Mouse (Mus musculus): Measurements from ENCODE around the gene Susd3.

Gene Susd3

DNA sequence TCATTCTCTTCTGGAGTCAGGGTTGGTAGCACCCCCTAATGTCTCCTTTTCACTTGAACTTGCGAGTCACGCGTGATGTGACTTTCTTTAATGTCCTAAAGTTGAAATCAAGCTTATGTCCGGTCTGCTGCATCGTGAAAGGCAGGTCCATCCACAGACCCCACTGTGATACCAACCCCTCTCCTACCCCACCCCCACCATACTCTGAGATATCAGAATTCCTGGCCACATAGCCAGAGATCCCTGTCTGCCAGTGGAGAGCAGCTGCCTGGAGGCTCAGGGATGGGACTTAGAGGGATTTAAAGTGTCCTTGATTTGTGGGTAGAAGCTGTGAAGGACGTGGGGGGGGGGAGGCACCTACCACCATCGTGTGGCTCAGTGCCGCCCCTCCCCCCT lies at the start of gene Susd3:
Gene Susd3 (minus strand): TSS at position 240 of the 396 bp plus-strand sequence.
- in situ Hi-C loops (cut with MboI): no loop called here

DNA sequence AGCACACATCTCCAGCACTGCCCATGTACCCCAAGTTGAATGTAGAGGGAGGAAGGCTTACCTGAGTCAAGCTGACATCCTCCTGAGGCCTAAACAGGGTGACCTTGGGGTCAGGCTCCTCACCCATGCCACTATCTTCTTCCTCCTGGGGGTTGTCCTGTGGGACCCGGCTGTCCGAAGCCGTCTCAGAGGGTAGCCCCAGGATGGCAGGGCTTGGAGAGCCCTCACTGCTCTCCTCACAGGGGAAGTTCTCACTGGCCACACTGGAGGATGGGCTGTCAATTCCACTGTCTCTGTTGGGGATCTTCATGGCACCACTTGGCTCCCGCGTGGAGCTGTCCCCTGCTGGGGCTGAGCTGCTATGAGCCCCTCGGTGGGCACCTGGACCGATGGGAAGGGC lies 47.8 kb upstream of the Susd3 start:
- in situ Hi-C loops (cut with MboI): no loop called here

DNA sequence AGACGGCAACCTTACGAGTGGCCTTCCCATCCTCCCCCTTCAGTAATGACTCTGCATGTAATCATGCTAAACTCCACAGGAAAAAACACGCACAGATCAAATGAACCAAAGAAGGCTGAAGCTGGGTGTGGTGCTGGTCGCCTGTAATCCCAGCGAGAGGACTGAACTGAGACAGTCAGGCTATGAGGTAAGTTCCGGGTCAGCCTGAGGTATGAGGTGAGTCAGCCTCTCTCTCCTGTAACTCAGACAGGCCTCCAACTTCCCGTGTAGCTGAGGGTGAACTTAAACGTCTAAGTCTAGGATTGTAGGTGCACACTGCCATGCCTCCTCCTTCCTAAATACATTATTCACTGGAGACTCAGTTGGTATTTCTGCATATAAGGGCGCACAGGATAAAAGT lies 45.6 kb upstream of the Susd3 start:
- in situ Hi-C loops (cut with MboI): no loop called here

DNA sequence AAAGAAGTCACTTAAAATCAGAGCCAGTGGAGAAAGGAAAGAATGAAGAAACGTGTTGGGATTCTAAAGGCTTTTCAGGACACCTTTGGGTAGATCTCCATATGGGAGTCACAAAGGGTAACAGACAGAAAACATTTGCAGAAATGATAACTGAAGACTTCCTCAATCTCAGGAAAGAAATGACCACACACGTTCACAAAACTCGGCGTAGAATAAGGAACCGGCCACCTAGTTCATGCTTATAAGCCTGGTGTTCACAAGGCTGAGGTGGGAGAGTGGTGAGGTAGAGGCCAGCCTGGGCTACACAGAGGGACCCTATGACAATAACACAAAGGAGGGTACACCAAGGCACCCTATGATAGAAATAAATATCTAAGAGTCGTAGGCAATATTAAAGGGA lies 43.4 kb upstream of the Susd3 start:
- in situ Hi-C loops (cut with MboI): no loop called here

DNA sequence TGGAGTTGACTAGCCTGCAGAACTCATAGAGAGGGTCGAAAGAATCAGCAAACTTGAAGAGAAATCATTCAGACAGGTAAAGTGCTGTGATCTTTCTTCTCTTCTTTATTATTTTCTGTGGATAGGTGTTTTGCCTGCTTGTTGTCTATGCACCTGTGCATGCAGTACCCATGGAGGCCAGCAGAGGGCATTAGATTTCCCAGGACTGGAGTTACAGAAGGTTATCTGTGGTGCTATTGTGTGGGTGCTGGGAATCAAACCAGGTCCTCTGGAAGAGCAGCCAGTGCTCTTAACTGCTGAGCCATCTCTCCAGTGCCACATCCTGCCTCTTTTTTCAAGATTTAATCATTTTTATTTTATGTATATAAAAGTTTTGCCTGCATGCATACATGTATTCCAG lies 42.9 kb upstream of the Susd3 start:
- in situ Hi-C loops (cut with MboI): no loop called here

DNA sequence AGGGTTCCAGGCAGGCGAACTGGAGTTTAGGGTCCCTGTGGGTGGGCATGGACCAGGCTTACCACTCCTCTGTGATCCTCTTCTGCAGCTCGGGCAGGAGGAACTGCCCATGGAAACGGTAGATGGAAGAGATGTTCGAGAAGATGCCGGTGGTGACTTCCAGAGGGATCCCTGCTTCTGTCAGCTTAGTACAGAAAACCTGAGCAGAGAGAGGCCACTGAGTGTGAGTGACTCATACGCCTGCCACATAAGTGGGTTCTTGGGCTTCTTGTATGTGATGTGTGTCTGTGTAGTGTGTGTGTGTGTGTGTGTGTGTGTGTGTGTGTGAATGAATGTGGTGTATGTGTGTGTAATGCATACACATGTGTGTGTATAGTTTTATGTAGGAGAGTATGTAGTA lies 38.7 kb upstream of the Susd3 start:
- in situ Hi-C loops (cut with MboI): no loop called here

DNA sequence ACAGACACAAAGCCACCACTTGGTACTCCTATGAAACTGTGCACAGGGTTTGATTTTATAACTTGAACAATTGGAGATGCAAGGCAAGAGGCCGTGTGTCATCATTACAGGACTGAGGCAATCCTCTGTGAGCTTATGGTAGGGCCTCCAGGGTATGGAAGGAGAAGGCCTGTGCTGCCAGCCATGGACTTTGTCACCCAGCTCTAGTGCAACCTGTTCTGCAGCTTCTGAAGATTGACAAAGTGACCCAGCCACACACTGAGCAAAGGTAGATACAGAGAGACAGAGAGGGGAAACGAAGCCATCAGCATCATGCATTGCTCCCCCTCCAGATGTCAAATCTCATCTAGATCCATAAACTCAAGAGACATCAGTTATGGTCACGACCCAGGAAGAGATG lies 38.2 kb upstream of the Susd3 start:
- in situ Hi-C loops (cut with MboI): no loop called here

DNA sequence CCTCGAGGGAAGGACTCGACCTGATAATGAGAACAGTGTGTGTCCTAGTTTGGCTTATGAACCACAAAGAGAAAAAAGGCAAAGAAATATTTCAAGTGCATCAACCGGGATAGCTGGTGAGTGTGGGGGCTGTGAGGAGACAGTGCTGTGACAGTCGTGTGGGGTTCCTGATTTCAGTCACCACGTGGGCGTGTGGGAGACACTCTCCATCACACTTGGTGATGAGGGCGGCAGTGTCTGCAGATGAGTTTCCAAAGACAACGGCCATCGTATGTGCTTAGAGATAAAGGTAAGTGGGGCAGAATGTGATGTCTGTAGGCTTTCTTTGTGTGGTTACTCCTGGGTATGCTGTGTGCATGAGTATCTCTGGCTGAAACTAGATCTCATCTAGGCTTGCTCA lies 35.2 kb upstream of the Susd3 start:
- in situ Hi-C loops (cut with MboI): no loop called here

DNA sequence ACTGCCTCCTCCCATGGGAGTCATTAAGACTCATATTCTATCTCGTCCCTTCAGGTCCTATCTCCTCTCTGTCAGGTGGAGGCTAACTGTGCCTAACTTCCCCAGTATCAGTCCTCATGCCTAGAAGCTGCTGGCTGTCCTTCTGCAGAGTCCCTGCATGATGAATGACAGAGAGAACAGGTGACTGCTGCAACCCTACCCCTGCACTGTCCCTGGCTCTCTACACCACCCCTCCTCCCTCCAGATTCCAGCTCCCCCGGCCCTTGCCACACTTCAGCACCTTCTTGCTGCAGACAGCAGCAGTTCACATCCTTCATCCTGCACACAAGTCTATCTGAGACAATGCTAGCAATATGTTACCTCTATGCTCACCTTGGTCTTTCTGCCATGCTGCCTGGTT lies 33.7 kb upstream of the Susd3 start:
- in situ Hi-C loops (cut with MboI): no loop called here

DNA sequence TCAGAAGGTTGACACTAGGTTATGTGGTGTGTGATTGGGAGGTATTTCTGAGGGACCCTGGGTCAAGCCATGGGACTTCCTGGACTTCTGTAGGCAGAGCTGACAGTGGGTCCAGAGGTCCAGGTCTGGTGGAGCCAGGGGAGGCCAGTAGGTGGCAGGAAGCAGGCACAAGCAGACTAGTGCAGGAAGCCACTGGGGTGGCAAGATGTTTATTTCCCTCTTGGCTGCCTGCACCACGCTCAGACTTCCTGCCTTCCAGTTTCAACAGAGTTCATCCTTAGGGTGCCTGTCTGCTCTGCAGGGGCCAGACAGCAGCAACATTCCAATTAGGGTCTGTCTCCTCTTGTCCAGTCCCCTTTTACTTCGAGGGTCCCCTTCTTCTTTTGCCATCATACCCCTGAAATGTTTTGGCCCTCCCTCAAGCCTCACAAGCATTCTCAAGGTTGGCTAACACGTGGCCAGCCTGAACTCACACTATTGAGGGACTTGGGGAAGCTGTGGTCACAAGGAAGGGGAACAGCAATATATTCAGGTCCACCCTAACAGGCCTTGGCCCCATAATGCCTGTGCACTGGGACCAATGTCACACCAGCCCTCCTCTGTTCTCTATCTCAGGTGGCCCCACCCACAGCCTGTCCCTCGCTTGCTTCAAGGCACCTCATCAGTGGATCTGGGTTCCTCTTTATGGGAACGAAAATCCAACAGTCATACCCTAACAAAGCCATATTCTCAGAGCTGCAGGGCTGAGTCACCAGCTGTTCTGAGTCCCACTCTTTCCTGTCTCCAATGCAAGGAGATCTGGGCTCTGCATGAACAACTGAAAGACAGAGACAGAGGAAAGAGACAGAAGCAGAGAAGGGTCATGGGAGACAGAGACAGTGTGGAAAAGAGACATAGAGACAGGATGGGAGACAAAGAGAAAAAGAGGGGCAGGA lies 23.6 kb upstream of the Susd3 start:
- in situ Hi-C loops (cut with MboI): no loop called here

DNA sequence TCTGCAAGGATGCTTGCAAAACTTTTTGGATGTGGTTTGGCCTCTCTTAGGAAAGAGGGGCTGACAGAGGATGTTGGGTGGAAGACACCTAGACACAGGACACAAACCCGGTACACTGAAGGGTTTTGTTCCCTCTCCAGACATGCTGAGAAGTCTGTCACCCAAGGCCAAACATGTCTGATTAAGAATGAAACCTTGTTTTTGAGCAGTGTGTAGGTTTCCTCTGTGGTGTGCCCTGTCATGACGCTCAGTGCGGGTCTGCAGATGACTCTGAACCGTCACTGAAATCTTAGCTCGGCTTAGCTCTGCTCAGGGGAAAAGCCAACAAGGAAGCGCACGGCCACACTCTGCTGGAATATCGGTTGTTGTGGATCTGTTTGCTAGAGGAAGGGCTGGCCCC lies 22.0 kb upstream of the Susd3 start:
- in situ Hi-C loops (cut with MboI): no loop called here

DNA sequence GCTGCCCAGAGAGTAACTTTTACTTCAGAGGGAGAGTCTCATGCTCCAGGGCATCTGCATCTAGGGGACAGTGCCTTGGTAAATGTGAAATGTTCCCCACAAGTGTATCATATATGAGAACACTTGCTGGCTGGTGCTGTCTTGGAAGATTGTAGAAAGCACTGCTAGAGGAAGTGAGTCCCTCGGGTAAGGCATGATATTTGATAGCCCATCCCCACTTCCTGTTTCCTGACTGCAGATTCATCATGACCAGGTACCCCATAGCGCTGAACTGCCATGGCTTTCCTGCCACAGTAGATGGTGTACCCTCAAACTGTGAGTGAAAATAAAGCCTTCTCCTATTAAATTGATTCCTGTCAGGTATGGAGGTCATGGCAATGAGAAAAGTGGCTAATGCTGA lies 19.1 kb upstream of the Susd3 start:
- in situ Hi-C loops (cut with MboI): no loop called here

DNA sequence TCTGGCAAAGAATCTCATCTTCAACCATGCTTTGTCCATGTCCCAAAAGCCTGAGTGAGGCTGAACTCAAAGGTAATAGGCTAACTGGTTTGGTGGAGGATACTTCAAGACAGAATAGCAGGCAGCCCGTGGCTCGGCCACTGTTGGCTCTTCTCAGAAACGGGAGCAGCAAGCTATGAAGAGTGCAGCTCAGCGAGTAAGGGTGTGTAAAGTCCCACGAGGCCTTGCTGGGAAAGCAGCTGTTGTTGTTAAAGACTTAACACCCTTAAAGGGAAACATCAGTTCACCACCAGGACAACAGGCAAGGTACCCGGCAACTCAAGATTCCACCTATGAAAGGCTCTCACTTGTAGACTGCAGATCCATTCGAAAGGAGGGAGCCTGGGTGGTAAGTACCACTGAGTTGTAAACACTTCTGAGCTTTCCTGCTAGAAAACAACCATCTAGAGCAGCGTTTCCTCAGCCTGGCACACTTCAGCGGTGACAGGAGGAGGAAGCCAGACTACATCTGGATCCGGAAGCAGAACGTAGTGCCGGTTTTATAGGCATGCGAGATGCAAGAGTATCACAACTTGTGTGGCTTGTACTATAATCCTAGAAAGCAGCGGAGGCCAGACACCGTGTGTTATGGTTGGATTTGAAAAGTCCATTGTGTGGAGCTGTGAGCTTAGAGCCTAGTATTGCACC lies 11.7 kb upstream of the Susd3 start:
- in situ Hi-C loops (cut with MboI): no loop called here

DNA sequence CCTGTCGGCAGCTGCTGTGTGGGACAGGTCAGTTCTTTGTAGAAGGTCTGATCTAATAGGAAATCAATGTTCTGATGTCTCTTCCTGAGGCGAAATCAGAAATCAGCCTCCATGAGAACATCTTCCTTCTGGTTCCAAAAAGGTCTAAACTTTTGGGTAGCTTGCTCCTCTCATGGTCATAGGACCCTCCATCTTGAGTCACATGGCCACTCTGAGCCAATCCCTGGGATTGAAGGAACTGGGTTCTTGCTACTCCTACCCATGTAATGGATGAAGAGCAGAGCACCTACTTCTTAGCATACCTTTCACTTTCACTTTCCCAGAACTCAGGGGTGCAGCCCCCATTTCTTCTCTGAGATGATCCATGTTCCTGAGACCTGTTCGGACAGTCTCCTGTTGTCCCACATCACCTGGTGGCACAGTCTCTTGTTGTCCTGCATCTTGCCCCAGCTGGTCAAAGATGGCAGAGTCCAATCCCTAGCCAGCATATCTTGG lies 9.4 kb upstream of the Susd3 start:
- in situ Hi-C loops (cut with MboI): no loop called here

DNA sequence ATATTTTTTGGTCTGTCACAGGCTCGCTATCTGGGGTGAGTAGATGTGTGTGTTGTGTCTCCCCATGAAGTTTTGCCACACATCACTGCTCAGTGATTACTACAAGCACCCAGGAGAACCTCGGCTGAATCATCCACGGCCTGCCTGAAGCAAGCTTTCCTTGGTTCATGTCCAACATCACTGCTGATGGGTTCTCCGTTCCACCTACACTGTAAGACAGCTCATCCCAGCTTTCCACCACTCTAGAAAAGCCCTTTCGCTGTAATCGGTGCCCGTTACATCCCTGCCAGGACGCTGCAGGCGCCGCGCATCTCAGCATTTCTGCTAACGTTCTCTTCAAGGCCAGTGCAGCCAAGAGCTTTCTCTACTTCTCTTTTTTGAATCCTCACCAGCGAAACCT lies 4.2 kb upstream of the Susd3 start:
- in situ Hi-C loops (cut with MboI): no loop called here

DNA sequence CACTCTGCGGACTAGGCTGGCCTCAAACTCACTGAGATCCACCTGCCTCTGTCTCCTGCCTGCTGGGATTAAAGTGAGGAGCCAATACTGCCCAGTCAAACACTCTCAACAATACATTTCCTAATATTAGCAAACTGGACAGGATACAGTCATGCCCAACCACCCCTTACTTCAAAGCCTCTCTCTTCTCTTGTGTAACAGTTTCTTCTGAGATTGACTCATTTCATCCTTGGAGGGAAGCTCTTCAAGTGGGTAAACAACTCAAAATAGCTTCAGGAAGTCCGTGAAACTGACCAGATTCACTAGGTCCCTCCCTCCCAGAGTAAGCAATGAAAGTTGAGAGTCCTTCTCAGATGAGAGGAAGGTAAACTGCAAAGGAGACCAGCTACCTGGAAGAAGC lies 3.6 kb upstream of the Susd3 start:
- in situ Hi-C loops (cut with MboI): no loop called here

DNA sequence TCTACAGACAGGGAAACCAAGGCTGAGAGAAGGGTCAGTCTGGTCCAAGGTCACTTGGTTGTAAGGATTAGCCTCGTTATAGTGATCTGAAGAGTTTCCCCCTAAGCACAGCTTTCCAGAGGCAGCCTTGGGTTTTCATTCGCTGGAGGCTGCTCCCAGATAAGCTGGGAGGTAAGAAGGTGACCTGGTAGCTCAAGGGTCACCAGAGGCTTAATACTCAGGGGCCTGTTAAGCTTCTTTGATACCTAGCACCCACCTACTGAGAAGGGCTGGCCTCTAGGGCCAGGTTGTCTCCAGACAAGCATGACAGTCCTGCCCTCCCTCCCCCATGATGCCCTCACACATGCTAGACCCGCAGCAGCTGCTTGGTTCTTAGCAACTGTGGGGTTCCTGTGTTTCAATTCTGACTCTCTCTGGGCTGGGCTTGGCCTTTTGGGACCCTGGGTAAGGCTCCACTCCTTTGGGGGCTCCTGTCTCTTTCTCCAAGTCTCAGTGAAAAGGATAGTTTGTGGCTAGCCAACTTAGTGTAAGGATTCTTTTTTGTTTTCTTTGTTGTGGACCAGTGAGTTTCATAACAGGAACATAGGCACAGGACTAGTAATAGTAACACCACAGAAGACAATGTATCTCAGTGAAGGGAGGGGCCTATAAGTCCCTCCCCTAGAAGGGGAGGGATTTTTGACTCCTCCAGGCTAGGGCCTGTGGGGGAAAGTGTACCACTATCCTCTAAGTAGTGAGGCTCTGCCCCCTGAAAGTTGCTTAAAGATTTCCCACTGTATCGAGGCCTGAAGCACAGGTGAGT lies 2.4 kb upstream of the Susd3 start:
- in situ Hi-C loops (cut with MboI): no loop called here

DNA sequence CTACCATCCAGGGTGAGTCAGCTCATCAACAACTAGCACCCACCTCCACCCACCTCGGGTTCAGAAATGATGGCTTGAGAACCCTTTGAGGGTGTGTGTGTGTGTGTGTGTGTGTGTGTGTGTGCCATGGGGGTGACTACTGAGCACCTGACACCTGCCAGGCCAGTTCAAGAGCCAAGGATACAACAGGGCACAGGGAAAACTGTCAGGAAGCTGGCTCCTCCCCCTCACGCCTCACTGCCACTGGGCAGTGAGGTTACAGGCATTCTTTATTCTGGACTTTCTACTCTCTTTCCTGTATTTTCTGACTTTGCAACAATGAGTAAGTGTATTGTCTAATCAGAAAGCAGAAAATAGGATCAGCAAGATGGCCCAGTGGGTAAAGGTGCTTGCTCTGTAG lies 1.1 kb upstream of the Susd3 start:
- in situ Hi-C loops (cut with MboI): no loop called here

DNA sequence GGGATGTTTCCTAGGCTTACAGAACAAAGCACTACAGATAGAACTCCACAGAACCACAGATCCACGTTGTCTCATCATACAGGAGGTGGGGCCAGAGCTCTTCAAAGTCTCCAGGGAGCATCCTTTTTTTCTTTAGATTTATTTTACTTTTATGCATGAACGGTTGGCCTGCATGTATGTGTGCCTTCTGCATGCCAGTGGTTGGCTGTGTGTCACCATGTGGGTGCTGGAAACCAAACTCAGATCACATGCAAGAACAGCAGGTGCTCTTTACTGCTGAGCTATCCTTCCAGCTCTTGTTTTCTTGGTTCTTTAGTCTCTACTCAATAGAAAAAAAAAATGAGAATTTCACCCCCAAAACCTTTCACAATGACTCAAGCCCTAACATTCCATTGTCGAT lies 417 bp upstream of the Susd3 start:
- in situ Hi-C loops (cut with MboI): no loop called here

DNA sequence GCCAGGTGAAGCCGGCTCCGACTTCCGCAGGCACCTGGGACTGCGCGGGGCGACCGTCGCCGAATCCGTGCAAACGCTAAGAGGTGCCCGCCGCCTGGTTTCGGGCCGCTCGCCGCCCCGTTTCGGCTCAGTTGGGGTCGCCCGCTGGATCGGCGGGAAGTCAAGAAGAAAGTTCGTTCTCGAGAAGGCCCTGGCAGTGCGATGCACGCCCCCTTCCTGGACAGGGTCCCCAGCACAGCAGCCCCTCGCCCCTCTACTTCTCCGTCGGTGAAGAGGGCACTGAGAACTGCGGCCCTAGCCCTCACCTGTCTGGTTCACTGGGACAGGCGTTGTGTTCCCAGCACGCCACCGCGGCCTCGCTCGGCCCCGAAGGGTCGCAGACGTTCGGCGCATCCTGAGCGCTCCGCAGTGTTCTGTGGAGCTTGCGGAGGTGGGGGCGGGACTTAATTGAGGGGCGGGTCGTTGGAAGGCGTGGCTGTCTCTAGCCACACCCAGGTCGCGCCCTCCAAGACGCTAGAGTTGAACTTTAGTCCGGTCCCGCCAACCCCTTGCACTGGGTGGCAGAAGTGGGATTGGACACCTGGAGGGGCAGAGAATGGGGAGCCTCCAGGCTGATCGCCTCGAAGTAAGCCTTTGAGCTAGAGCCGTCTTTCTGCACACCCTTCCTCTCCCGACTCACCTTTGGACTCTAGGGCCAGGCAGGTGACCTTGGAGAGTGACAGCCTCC lies 603 bp downstream of the Susd3 start:
- in situ Hi-C loops (cut with MboI): no loop called here

DNA sequence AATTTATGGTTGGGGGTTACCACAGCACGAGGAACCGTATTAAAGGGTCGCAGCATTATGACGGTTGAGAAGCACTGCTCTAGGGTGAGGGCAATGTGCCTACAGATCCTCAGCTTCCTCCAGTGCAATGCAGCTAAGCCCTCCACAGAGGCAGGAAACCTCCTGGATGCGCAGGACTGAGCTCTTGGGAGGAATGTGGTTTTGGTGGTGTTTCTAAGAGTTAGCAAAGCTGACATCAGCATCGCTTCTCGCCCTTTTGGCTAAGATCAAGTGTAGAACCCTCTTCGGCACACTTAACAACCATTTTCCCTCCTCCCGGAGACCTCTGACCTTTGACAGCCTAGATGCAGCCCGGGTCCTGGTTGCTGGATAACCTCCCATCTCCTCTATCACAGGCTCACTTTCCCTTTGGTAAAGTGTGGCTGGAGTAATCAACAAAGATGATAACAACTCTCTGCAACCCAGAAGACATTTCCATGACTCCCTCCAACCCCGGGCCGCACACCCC lies 1.2 kb downstream of the Susd3 start:
- in situ Hi-C loops (cut with MboI): no loop called here

DNA sequence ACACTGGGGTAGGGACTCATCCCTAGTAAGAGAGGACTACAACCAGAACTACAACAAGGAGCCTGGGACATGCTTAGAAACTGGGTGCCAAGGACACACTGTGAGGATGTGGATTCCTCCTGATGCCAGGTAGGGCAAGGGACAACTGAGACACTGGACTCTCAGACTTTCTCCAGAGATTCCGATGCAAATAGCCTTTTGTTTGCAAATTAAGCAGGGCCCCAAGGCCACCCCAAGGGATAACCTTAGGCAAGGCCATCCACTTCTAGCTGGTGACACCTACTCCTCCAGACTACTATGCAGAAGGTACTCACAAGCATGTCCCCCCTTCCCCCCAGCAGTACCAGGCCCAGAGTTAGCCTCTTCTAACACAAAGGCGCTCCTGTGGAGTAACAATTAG lies 1.9 kb downstream of the Susd3 start:
- in situ Hi-C loops (cut with MboI): no loop called here

Measured in mature B cell (primary cell).